Mouse (Mus musculus) lung, adult 2 months (tissue): ENCODE results near the gene Ppp2r5c.

Source experiments
- CTCF ChIP-seq: fragments of 200-500 bp; IDR thresholded peaks from 2 replicates; pipeline ENCODE4 v1.5.1; 2011; ENCODE audit warnings: mild to moderate bottlenecking, low read length, control low read depth; ENCODE audit not compliant: insufficient read depth
- POLR2A ChIP-seq: fragments of 200-500 bp; IDR thresholded peaks from 2 replicates; pipeline ENCODE4 v1.6.1; 2011; ENCODE audit warnings: low read depth, mild to moderate bottlenecking, control low read depth, low read length, borderline replicate concordance; ENCODE audit errors: extremely low read depth

GRCm38 (mm10) chr12:110630056-110630455 lies 183.1 kb downstream of the Ppp2r5c start:
- TF ChIP-seq CTCF = no peak
- TF ChIP-seq POLR2A = no peak
